Mouse (Mus musculus): ENCODE data around the gene Rnf38.

- TF ChIP-seq EP300 (IDR thresholded peaks at IDR 0.05; ENCODE audit: insufficient read depth, low read depth, low read length) (no peak), POLR2A (IDR thresholded peaks at IDR 0.05; ENCODE audit: insufficient read depth, low read length) (no peak)
Observed at GRCm38 (mm10) chr4:44169884-44170283, 63.7 kb downstream of the Rnf38 start.
